Mouse (Mus musculus) spleen, embryonic (tissue): ENCODE data around the gene Apex1.
"Not testable (repeated sequence)": the region's sequence is repeated elsewhere in the genome, so short reads cannot be mapped to it uniquely, and the experiment has no call there.

Source experiments
- CTCF ChIA-PET: fragments of 350-600 bp; sonication (Branson Sonifier 250); formaldehyde crosslinking; loops from one replicate; lab custom pipeline; 2022; lab: Charles Lee

Apex1 gene

GRCm38 (mm10) chr14:50969041-50969440, 44.3 kb downstream of the Apex1 start:
- CTCF ChIA-PET, result interaction anchor here (0.6 to 1.0 kb wide), 2 partner anchors 11 to 1028 kb away, joined by 9 to 27 read pairs; no protein-coding TSS in a partner anchor

GRCm38 (mm10) chr14:50969558-50970544, 45.1 kb downstream of the Apex1 start:
- CTCF ChIA-PET, result interaction anchor here (0.6 kb wide), 1 partner anchor 1027 kb away, joined by 27 read pairs; no protein-coding TSS in a partner anchor

DNA sequence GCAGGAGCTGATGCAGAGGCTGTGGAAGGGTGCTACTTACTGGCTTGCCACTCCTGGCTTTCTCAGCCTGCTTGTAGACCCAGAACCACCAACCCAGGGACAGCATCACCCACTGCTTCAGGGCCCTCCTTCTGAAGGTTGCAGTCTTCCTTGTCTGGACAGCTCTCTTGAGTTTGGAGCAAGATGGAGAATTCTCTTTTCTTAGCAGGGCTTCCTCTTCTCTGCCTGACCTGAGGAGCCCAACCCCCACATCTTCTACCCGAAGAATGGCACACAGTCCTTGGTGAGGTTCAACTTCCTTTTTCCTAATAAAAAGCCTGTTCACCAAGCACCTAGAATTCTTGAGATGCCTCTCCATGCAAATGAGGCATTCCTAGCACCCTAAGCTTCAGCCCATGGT, 46.1 kb downstream of the Apex1 start:
- CTCF ChIA-PET, result no interaction called here

- CTCF ChIA-PET, result not testable (repeated sequence)
These were observed 48.3 kb downstream of the Apex1 start for GRCm38 (mm10) chr14:50973054-50973453.

- CTCF ChIA-PET, result no interaction called here
These were observed 48.9 kb downstream of the Apex1 start for GRCm38 (mm10) chr14:50973700-50974099.

- CTCF ChIA-PET, result no interaction called here
These were observed 50.2 kb downstream of the Apex1 start for GRCm38 (mm10) chr14:50975001-50975400.

DNA sequence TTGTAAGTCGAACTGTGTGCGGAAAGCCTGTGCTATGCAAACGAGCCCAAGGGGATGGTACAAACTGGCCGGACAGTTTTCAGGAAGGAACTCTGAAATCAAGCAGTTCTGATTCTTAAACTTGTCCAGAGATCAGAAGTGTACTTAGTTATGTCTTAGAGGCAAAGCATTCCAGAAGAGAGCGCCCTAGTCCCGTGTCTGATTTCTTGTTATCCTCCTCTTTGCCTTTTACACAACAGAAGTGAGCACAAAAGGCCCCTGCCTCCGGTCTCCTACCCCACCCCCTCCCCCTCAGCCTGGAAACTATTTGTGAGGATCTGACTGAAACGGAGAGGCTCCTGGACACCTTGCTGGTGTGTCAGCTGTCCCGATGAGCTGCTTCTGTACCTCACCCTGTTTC, 51.9 kb downstream of the Apex1 start:
- CTCF ChIA-PET, result no interaction called here
